Mouse (Mus musculus): Measurements from ENCODE around the gene Gorasp2. TPM values are rescaled to one million over a fixed set of nuclear protein-coding genes. Genes with fewer than 3 reads are reported as not detected.

Gene Gorasp2
- polyA plus RNA-seq, 1 experiment from 2014 or later = 174 TPM

- ATAC-seq (replicated peaks; ENCODE audit: low FRiP score, low TSS enrichment, low read depth) (no peak), DNase-seq (ENCODE audit: low spot score) (no peak)
- H3K4me2 ChIP-seq (ENCODE audit: low read length) = no peak overlapping the region
- no peak overlapping the region for H3K4me3 ChIP-seq (ENCODE audit: low read depth, low read length)
- 81% methylated on average over 2 of the region's 2 CpGs for WGBS
- H3K9me3 ChIP-seq (ENCODE audit: control insufficient read depth, low read length) = no peaks in the 10 kb centered on the region
- H3K4me1 ChIP-seq (replicated peaks; ENCODE audit: control insufficient read depth, insufficient read depth, low read length) = no peaks in the 10 kb centered on the region
- H3K27ac ChIP-seq (ENCODE audit: low read depth) = no peak overlapping the region
- H3K36me3 ChIP-seq (ENCODE audit: control insufficient read depth, insufficient read depth, low read length) = no peaks in the 10 kb centered on the region
- H3K27me3 ChIP-seq (replicated peaks; ENCODE audit: control insufficient read depth, insufficient read depth, low read length) = no peaks in the 10 kb centered on the region
- H3K9ac ChIP-seq (ENCODE audit: low read length) = no peak overlapping the region
Observed at GRCm38 (mm10) chr2:70669241-70669640, 7.9 kb downstream of the Gorasp2 start.

GRCm38 (mm10) chr2:70669896-70670295, 8.5 kb downstream of the Gorasp2 start:
- no peak overlapping the region for H3K9ac ChIP-seq (ENCODE audit: low read length)
- no peaks in the 10 kb centered on the region for H3K36me3 ChIP-seq (ENCODE audit: control insufficient read depth, insufficient read depth, low read length)
- 62% methylated on average over 2 of the region's 2 CpGs for WGBS
- ATAC-seq (replicated peaks; ENCODE audit: low FRiP score, low TSS enrichment, low read depth) = no peak
- no peaks in the 10 kb centered on the region for H3K27me3 ChIP-seq (replicated peaks; ENCODE audit: control insufficient read depth, insufficient read depth, low read length)
- no peak for DNase-seq (ENCODE audit: low spot score)
- no peaks in the 10 kb centered on the region for H3K4me1 ChIP-seq (replicated peaks; ENCODE audit: control insufficient read depth, insufficient read depth, low read length)
- no peak overlapping the region for H3K4me2 ChIP-seq (ENCODE audit: low read length)
- no peak overlapping the region for H3K4me3 ChIP-seq (ENCODE audit: low read depth, low read length)
- no peak overlapping the region for H3K27ac ChIP-seq (ENCODE audit: low read depth)
- H3K9me3 ChIP-seq (ENCODE audit: control insufficient read depth, low read length) = no peaks in the 10 kb centered on the region

DNA sequence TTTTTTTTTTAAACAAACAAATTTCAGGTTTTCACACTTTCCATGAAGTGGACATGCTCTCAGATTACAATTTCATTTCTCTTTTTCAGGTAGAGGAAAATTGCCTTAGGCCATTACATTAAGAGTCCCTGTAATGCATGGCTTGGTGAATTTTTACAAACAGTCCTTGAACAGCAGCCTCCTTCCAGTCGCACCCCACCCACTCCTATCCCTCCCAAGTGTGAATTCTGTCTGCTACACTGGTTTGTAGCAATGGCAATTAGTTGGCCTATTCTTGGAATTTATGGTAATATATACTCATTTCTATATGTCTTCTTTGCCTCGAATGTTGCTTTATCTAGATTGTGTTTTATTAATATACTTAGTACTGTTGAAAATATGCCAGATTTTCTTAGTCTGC, 11.1 kb downstream of the Gorasp2 start:
- WGBS = 87% methylated on average over 2 of the region's 2 CpGs
- Histone ChIP-seq H3K9me3 (ENCODE audit: control insufficient read depth, low read length) (no peaks in the 10 kb centered on the region), H3K9ac (ENCODE audit: low read length) (no peak overlapping the region), H3K27me3 (replicated peaks; ENCODE audit: control insufficient read depth, insufficient read depth, low read length) (no peaks in the 10 kb centered on the region), H3K4me2 (ENCODE audit: low read length) (no peak overlapping the region), H3K36me3 (ENCODE audit: control insufficient read depth, insufficient read depth, low read length) (no peaks in the 10 kb centered on the region; the same call in 1 of the 2 replicates), H3K27ac (ENCODE audit: low read depth) (no peak overlapping the region), H3K4me1 (replicated peaks; ENCODE audit: control insufficient read depth, insufficient read depth, low read length) (no peaks in the 10 kb centered on the region), H3K4me3 (ENCODE audit: low read depth, low read length) (no peak overlapping the region)
- DNase-seq (ENCODE audit: low spot score) = no peak
- ATAC-seq (replicated peaks; ENCODE audit: low FRiP score, low TSS enrichment, low read depth) = no peak

- DNase-seq (ENCODE audit: low spot score) = no peak
- no peaks in the 10 kb centered on the region for H3K27me3 ChIP-seq (replicated peaks; ENCODE audit: control insufficient read depth, insufficient read depth, low read length)
Observed at GRCm38 (mm10) chr2:70673445-70674126, 12.2 kb downstream of the Gorasp2 start.

GRCm38 (mm10) chr2:70682324-70682723, 20.9 kb downstream of the Gorasp2 start:
- no peak overlapping the region for H3K4me3 ChIP-seq (ENCODE audit: low read depth, low read length)
- peaks cover 97% of the 10 kb centered on the region for H3K36me3 ChIP-seq (ENCODE audit: control insufficient read depth, insufficient read depth, low read length)
- 65% methylated on average over 2 of the region's 2 CpGs for WGBS
- no peaks in the 10 kb centered on the region for H3K9me3 ChIP-seq (ENCODE audit: control insufficient read depth, low read length)
- no peak overlapping the region for H3K4me2 ChIP-seq (ENCODE audit: low read length)
- DNase-seq (ENCODE audit: low spot score) (no peak), ATAC-seq (replicated peaks; ENCODE audit: low FRiP score, low TSS enrichment, low read depth) (peak; percentile 47; the same call in 1 of the 2 replicates)
- no peak overlapping the region for H3K9ac ChIP-seq (ENCODE audit: low read length)
- H3K27me3 ChIP-seq (replicated peaks; ENCODE audit: control insufficient read depth, insufficient read depth, low read length) = no peaks in the 10 kb centered on the region
- no peak overlapping the region for H3K27ac ChIP-seq (ENCODE audit: low read depth)
- H3K4me1 ChIP-seq (replicated peaks; ENCODE audit: control insufficient read depth, insufficient read depth, low read length) = no peaks in the 10 kb centered on the region

More at GRCm38 (mm10) chr2:70673445-70674126, 12.2 kb downstream of the Gorasp2 start:
- Histone ChIP-seq H3K9ac (ENCODE audit: low read length) (no peak overlapping the region), H3K9me3 (ENCODE audit: control insufficient read depth, low read length) (no peaks in the 10 kb centered on the region), H3K4me3 (ENCODE audit: low read depth, low read length) (no peak overlapping the region), H3K27ac (ENCODE audit: low read depth) (no peak overlapping the region), H3K4me1 (replicated peaks; ENCODE audit: control insufficient read depth, insufficient read depth, low read length) (no peaks in the 10 kb centered on the region), H3K36me3 (ENCODE audit: control insufficient read depth, insufficient read depth, low read length) (peaks cover 10% of the 10 kb centered on the region), H3K4me2 (ENCODE audit: low read length) (no peak overlapping the region)
- ATAC-seq (replicated peaks; ENCODE audit: low FRiP score, low TSS enrichment, low read depth) = no peak
- WGBS = 85% methylated on average over 7 of the region's 7 CpGs

DNA sequence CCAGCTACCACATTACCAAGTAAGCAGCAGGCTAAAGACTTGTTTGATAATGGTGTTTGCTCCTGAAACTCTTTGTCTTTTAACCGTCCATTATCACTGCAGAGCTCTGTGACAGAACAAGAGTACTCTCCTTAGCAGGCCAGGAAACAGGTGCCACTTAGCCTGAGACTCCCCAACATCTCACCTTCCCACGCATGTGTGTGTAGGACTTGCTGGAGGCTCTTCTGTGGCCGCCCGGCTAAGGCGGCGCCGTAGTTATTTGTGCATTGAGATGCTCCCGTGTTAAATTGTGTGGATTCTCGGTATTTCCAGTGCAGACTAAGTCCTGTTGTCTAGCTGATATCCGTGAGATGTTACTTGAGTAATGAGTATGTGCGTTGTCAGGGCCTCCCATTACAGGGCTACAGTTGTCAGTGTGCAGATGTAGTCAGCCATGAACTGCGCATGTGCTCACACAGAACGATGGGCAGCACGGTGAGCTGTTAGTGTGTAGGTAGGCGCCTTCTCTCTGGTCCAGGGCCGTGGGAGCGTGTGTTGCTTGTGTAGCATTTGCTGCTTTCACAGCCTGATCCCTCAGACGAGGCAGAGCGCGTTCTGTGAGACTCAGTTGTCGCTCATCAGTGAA, 27.2 kb downstream of the Gorasp2 start:
- DNase-seq (ENCODE audit: low spot score) = no peak
- Histone ChIP-seq H3K36me3 (ENCODE audit: control insufficient read depth, insufficient read depth, low read length) (peaks cover 90% of the 10 kb centered on the region), H3K4me1 (replicated peaks; ENCODE audit: control insufficient read depth, insufficient read depth, low read length) (no peaks in the 10 kb centered on the region), H3K4me2 (ENCODE audit: low read length) (no peak overlapping the region), H3K9ac (ENCODE audit: low read length) (no peak overlapping the region), H3K9me3 (ENCODE audit: control insufficient read depth, low read length) (no peaks in the 10 kb centered on the region), H3K27me3 (replicated peaks; ENCODE audit: control insufficient read depth, insufficient read depth, low read length) (no peaks in the 10 kb centered on the region), H3K4me3 (ENCODE audit: low read depth, low read length) (no peak overlapping the region), H3K27ac (ENCODE audit: low read depth) (no peak overlapping the region)
- no peak for ATAC-seq (replicated peaks; ENCODE audit: low FRiP score, low TSS enrichment, low read depth)
- WGBS = 93% methylated on average over 21 of the region's 21 CpGs

- Histone ChIP-seq H3K4me2 (ENCODE audit: low read length) (no peak overlapping the region), H3K27me3 (replicated peaks; ENCODE audit: control insufficient read depth, insufficient read depth, low read length) (no peaks in the 10 kb centered on the region), H3K9me3 (ENCODE audit: control insufficient read depth, low read length) (no peaks in the 10 kb centered on the region), H3K27ac (ENCODE audit: low read depth) (no peak overlapping the region), H3K4me3 (ENCODE audit: low read depth, low read length) (no peak overlapping the region), H3K36me3 (ENCODE audit: control insufficient read depth, insufficient read depth, low read length) (peaks cover 73% of the 10 kb centered on the region), H3K9ac (ENCODE audit: low read length) (no peak overlapping the region), H3K4me1 (replicated peaks; ENCODE audit: control insufficient read depth, insufficient read depth, low read length) (no peaks in the 10 kb centered on the region)
- DNase-seq (ENCODE audit: low spot score) (no peak), ATAC-seq (replicated peaks; ENCODE audit: low FRiP score, low TSS enrichment, low read depth) (no peak)
- 83% methylated on average over 11 of the region's 11 CpGs for WGBS
Observed at GRCm38 (mm10) chr2:70690195-70690594, 28.8 kb downstream of the Gorasp2 start.

DNA sequence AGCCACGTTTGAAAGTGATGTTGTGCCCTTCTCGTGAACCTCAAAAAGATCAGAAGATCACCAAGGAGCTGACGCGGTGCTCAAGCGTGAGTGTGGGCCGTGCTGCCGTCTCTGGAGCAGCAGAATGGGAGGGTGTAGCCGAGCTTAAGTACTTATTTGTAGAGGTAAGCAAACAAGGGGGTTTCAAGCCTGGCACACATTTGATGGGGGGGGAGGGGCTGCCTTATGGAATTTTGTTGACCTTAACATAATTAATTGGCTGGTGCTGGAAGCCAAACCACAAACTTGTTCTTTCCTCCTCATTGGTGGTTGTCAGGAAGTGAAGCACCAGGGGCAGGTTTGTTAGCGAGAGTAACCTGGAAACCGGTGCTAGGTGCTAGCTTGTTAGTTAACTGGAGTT, 34.3 kb downstream of the Gorasp2 start:
- Histone ChIP-seq H3K27me3 (replicated peaks; ENCODE audit: control insufficient read depth, insufficient read depth, low read length) (no peaks in the 10 kb centered on the region), H3K36me3 (ENCODE audit: control insufficient read depth, insufficient read depth, low read length) (peaks cover 18% of the 10 kb centered on the region), H3K27ac (ENCODE audit: low read depth) (no peak overlapping the region), H3K4me2 (ENCODE audit: low read length) (no peak overlapping the region), H3K4me1 (replicated peaks; ENCODE audit: control insufficient read depth, insufficient read depth, low read length) (no peaks in the 10 kb centered on the region), H3K9ac (ENCODE audit: low read length) (no peak overlapping the region), H3K9me3 (ENCODE audit: control insufficient read depth, low read length) (no peaks in the 10 kb centered on the region), H3K4me3 (ENCODE audit: low read depth, low read length) (no peak overlapping the region)
- ATAC-seq (replicated peaks; ENCODE audit: low FRiP score, low TSS enrichment, low read depth) (no peak), DNase-seq (ENCODE audit: low spot score) (no peak)
- 78% methylated on average over 10 of the region's 10 CpGs for WGBS

DNA sequence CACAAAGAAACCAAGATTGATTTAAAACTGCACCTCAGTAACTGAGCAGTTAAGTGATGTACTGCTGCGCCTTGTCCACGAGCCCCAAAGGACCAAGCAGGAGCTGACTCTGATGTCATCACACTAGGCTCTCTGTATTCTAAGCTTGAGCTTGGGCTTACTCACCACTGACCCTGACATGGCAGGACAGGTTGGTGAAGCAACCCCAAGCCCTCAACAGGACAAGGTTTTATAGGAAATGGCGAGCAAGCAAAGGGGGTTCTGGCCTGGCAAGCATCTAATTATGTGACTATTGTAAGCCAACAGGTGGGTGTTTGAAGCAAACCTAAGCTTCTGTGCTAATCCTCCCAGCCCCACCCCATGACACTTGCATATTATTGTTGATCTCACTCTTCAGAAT, 39.5 kb downstream of the Gorasp2 start:
- Histone ChIP-seq H3K4me2 (ENCODE audit: low read length) (no peak overlapping the region), H3K4me3 (ENCODE audit: low read depth, low read length) (no peak overlapping the region), H3K36me3 (ENCODE audit: control insufficient read depth, insufficient read depth, low read length) (no peaks in the 10 kb centered on the region), H3K9ac (ENCODE audit: low read length) (no peak overlapping the region), H3K9me3 (ENCODE audit: control insufficient read depth, low read length) (no peaks in the 10 kb centered on the region), H3K4me1 (replicated peaks; ENCODE audit: control insufficient read depth, insufficient read depth, low read length) (no peaks in the 10 kb centered on the region), H3K27ac (ENCODE audit: low read depth) (no peak overlapping the region), H3K27me3 (replicated peaks; ENCODE audit: control insufficient read depth, insufficient read depth, low read length) (no peaks in the 10 kb centered on the region)
- DNase-seq (ENCODE audit: low spot score) = no peak
- WGBS = 84% methylated on average over 3 of the region's 3 CpGs
- ATAC-seq (replicated peaks; ENCODE audit: low FRiP score, low TSS enrichment, low read depth) = no peak

Measured in intestine, embryonic 14.5 days (tissue).